Mouse (Mus musculus) megakaryocyte, embryonic 14.5 days (primary cell): ENCODE measurements around the gene Rnf123.

Experiments used
- FLI1 ChIP-seq: IDR thresholded peaks from 2 replicates; pipeline ENCODE4 v1.6.1; 2012; ENCODE audit warnings: low read length, inconsistent platforms, mixed read lengths
- GATA1 ChIP-seq: IDR thresholded peaks from 3 replicates; pipeline ENCODE4 v1.6.1; 2012; ENCODE audit warnings: mixed read lengths, low read length, inconsistent platforms, borderline replicate concordance

DNA sequence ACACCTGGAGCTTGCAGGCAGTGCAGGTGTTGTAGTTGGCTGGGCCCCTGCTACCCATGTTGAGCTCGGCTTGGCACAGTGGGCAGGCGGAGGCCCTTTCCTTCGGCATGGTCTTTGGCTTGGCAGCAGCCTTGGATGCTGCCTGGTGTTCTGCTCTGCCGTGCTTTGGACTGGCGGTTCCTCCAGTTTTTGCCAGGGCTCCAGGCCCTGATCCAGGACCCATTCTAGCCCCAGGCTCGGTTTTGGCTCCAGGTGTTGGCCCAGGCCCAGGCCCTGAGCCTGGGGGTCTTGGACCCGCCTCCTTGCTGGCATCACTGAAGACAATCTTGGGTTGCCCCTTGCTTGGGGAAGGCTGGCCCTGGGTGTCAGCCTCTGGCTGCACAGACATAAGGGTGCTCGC is 42.6 kb upstream of the Rnf123 start:
- TF ChIP-seq GATA1, result no peak
- no peak for TF ChIP-seq FLI1
